Mouse (Mus musculus) neural tube, embryonic 15.5 days (tissue): Measurements from ENCODE around the gene Mtx2. TPM values are rescaled to one million over a fixed set of nuclear protein-coding genes. Genes with fewer than 3 reads are reported as not detected.

Experiments used
- ATAC-seq: fragments of 200-750 bp; cut with Nextera tagmentation; 2 replicates; pipeline ENCODE4 v1.8.0; 2017; ENCODE audit warnings: mild to moderate bottlenecking, moderate TSS enrichment, moderate library complexity; ENCODE audit not compliant: low FRiP score
- H3K27ac ChIP-seq: fragments of 300-500 bp; sonication (generic); replicated peaks from 2 replicates; pipeline ENCODE4 v1.5.1; 2015; ENCODE audit warnings: mild to moderate bottlenecking, inconsistent platforms
- H3K27me3 ChIP-seq: fragments of 300-500 bp; sonication (generic); replicated peaks from 2 replicates; pipeline ENCODE4 v1.6.1; 2015; ENCODE audit warnings: inconsistent platforms
- H3K36me3 ChIP-seq: fragments of 300-500 bp; sonication (generic); 2 replicates; pipeline ENCODE4 v1.6.1; 2015; ENCODE audit warnings: inconsistent platforms
- H3K4me1 ChIP-seq: fragments of 300-500 bp; sonication (generic); 2 replicates; pipeline ENCODE4 v1.6.1; 2015; ENCODE audit warnings: inconsistent platforms
- H3K4me2 ChIP-seq: fragments of 300-500 bp; sonication (generic); 2 replicates; pipeline ENCODE4 v1.6.1; 2015; ENCODE audit warnings: inconsistent platforms, mild to moderate bottlenecking, moderate library complexity
- H3K4me3 ChIP-seq: fragments of 300-500 bp; sonication (generic); replicated peaks from 2 replicates; pipeline ENCODE4 v1.5.1; 2015; ENCODE audit warnings: mild to moderate bottlenecking, inconsistent platforms
- H3K9ac ChIP-seq: fragments of 300-500 bp; sonication (generic); replicated peaks from 2 replicates; pipeline ENCODE4 v1.6.1; 2015; ENCODE audit warnings: mild to moderate bottlenecking, inconsistent platforms
- H3K9me3 ChIP-seq: fragments of 300-500 bp; sonication (generic); replicated peaks from 2 replicates; pipeline ENCODE4 v1.6.1; 2016; ENCODE audit warnings: inconsistent platforms
- WGBS: fragments of 180-500 bp; shearing (Covaris S2); methylation state at CpG from one replicate; pipeline ENCODE4 v1.1.7; 2015; ENCODE audit warnings: mixed read lengths; 5-methylcytosine and 5-hydroxymethylcytosine counted together
- polyA plus RNA-seq: library from polyadenylated mRNA; unstranded; fragments of >200 nt; fragmentation: Nextera tagmentation; extraction: Ambion mirVana; gene quantifications from 2 replicates; pipeline ENCODE4 v1.2.1, GENCODE M21; 2015

Gene Mtx2
- polyA plus RNA-seq, 1 experiment from 2014 or later = 162 TPM

DNA sequence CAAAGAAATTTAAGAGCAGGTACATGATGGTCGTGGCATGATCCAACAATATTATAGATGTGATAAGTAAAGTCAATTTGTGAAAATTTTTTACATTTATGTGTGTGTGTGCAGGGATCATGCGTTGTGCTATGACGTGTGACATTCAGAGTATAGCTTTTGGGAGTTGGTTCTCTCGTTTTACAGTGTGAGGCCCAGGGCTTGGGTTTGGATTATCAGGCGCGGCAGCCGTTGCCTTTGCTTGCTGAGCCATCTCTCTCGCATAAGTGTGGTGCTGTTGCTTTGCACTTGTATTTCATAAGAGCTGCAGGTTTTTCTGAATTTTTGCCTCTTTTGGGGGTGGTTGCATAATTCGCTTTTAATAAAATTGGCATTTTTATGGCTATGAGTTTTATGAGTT, 48.4 kb downstream of the Mtx2 start:
- H3K27ac ChIP-seq = no peak overlapping the region
- peaks cover 18% of the 10 kb centered on the region for H3K36me3 ChIP-seq
- H3K4me1 ChIP-seq = no peaks in the 10 kb centered on the region
- 91% methylated on average over 9 of the region's 9 CpGs for WGBS
- H3K27me3 ChIP-seq = no peaks in the 10 kb centered on the region
- no peak overlapping the region for H3K9ac ChIP-seq
- no peak for ATAC-seq
- H3K4me2 ChIP-seq = no peak overlapping the region
- H3K9me3 ChIP-seq = no peaks in the 10 kb centered on the region
- no peak overlapping the region for H3K4me3 ChIP-seq

DNA sequence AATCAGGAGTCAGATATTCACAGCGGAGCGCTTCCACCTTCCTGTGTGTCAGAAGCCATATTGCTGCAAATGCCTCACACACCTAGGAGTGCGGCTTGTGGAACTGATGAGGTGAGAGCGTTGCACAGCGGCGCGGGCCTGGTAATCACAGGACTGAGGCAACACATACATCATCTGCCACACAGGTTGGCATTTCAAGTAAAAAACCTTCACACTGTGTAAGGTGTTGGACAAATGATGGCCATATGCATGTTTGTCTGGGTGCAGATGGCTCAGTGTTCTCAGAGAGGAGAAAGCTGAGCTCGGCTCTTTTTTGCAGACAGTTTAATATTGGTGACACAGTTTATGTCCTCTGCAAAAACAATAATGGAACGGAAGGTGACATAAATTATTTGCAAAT, 58.8 kb downstream of the Mtx2 start:
- ATAC-seq = peak; percentile 79
- Histone ChIP-seq H3K27me3 (no peaks in the 10 kb centered on the region), H3K9ac (no peak overlapping the region), H3K4me3 (no peak overlapping the region), H3K4me2 (no peak overlapping the region), H3K36me3 (no peaks in the 10 kb centered on the region), H3K9me3 (no peaks in the 10 kb centered on the region), H3K27ac (peak overlapping the region; percentile 49; the same call in 1 of the 2 replicates), H3K4me1 (peaks cover 14% of the 10 kb centered on the region; the same call in 1 of the 2 replicates)
- WGBS = 61% methylated on average over 9 of the region's 9 CpGs

DNA sequence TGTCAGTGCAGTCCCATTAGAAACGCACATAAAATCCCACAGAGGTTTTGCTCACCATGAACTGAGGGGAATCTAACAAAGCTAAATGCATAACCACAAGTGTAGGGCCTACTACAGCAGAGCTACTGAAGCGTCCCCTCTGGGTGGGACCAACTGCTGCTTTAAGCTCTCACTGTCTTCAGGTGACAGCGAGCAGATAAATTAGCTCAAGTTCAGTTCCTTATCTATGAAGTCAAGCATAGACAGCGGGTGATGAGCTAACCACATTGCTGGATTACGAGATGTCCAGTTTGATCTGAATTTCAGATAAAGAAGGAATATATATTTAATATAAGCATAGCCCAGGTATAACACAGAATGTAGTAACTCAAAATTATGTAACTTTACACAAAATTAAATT, 66.3 kb downstream of the Mtx2 start:
- H3K9me3 ChIP-seq = no peaks in the 10 kb centered on the region
- WGBS = 68% methylated on average over 5 of the region's 5 CpGs
- no peaks in the 10 kb centered on the region for H3K4me1 ChIP-seq
- no peak overlapping the region for H3K4me3 ChIP-seq
- no peak overlapping the region for H3K9ac ChIP-seq
- no peaks in the 10 kb centered on the region for H3K27me3 ChIP-seq
- H3K27ac ChIP-seq = no peak overlapping the region
- no peak for ATAC-seq
- no peaks in the 10 kb centered on the region for H3K36me3 ChIP-seq
- H3K4me2 ChIP-seq = no peak overlapping the region

DNA sequence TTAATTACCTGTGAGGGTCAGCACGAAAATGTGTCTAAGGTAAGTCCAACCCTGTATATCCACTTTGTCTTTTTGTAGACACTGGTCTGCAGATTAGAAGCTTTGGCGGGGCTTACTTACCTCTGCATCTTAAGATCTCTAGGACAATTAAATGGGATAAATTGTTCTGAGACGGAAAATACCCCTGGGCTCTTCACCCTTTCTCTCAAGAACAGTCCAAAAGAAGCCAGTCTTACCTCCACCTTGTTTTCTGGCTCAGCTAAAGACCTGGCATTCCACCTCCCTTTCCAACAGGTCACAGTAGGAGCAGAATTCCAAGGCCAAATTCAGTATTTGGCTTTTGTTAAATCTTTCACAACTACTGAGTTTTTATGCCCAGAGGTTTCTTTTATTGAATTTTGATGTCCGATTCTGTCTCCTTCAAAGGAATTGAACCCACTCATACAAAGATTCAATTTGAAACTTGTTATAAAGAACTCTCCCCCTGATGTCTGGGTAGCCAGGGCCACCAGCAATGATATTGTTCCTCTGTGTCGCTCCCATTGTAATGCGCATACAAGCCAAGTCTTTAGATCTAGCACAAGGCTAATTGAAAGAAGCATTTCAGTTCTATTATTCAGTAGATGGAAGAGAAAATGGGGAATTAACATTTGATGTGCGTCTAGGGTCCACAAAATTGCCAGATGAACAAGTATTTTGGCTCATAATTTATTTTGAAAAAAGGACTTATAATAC, 67.4 kb downstream of the Mtx2 start:
- no peaks in the 10 kb centered on the region for H3K27me3 ChIP-seq
- no peak for ATAC-seq
- no peak overlapping the region for H3K9ac ChIP-seq
- no peak overlapping the region for H3K4me2 ChIP-seq
- H3K36me3 ChIP-seq = no peaks in the 10 kb centered on the region
- H3K9me3 ChIP-seq = no peaks in the 10 kb centered on the region
- H3K4me3 ChIP-seq = no peak overlapping the region
- H3K27ac ChIP-seq = no peak overlapping the region
- WGBS = 70% methylated on average over 7 of the region's 7 CpGs
- no peaks in the 10 kb centered on the region for H3K4me1 ChIP-seq

DNA sequence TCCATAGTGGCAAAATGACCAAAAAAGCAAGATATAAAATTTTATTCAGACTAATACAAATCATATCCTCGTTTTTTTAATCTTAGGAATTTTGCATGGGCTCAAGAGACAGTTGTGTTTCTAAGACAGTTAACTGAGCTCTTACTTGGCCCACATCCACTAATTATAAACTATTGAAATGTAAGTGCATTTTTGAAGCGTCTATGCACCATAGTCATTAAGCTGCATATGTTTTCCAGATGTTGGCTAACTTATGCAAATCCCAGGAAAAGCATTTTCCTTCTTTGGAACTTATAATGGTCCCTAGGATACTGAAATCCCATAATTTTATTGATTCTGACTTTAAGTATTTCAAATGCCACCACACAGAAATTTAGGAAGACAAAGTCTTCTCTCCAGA, 68.5 kb downstream of the Mtx2 start:
- 70% methylated on average over 2 of the region's 2 CpGs for WGBS
- Histone ChIP-seq H3K4me1 (no peaks in the 10 kb centered on the region), H3K9ac (no peak overlapping the region), H3K9me3 (no peaks in the 10 kb centered on the region), H3K4me3 (no peak overlapping the region), H3K27ac (no peak overlapping the region), H3K27me3 (no peaks in the 10 kb centered on the region), H3K36me3 (no peaks in the 10 kb centered on the region), H3K4me2 (no peak overlapping the region)
- no peak for ATAC-seq

DNA sequence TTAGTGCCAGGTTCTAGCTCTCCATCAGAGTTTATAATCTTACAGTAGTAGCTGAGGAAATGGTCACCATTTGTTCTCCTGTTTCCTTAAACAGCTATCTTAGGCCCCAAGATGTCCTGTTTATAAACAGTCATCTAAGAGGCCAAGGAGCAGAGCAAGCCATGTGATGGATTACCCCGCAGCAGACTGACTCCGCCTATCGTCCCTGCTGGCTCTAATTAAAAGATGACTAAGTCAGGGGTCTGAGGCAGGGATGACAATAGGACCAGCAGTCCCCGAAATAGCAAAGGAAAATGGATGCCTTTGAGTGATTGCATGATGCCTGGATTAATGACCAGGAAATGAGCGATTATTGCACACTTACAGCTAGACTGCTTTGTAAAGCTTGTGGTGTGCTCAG, 74.4 kb downstream of the Mtx2 start:
- WGBS = 17% methylated on average over 5 of the region's 5 CpGs
- H3K4me3 ChIP-seq = no peak overlapping the region
- ATAC-seq = no peak
- H3K9ac ChIP-seq = no peak overlapping the region
- no peak overlapping the region for H3K27ac ChIP-seq
- no peaks in the 10 kb centered on the region for H3K9me3 ChIP-seq
- peaks cover 3% of the 10 kb centered on the region; the same call in 1 of the 2 replicates for H3K4me1 ChIP-seq
- H3K27me3 ChIP-seq = no peaks in the 10 kb centered on the region
- no peaks in the 10 kb centered on the region for H3K36me3 ChIP-seq
- H3K4me2 ChIP-seq = no peak overlapping the region

DNA sequence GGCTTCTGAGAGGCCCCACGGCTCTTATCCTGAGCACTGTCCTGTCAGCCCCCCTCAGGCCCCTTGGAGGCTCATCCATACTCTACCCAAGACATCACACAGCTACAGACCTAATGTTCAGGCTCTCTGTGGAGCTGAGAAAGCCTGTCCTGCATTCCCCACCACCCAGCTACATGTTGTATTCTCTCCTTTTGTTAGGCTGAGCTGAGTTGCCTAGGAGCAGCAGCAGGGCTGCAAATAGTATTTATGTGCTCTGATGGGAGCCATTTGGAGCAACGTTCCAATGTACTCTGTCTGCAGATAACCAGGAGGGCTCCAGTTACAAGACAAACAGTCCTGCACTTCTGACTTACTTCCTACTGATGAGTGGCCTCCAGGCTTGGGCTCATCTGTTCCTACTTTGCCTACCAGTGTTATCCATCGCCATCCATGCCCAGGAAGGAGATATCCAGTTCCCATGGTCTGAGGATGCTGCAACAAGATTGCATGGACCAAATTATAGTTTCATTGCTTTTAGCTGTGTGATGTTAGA, 76.2 kb downstream of the Mtx2 start:
- peaks cover 4% of the 10 kb centered on the region; the same call in 1 of the 2 replicates for H3K4me1 ChIP-seq
- no peak for ATAC-seq

DNA sequence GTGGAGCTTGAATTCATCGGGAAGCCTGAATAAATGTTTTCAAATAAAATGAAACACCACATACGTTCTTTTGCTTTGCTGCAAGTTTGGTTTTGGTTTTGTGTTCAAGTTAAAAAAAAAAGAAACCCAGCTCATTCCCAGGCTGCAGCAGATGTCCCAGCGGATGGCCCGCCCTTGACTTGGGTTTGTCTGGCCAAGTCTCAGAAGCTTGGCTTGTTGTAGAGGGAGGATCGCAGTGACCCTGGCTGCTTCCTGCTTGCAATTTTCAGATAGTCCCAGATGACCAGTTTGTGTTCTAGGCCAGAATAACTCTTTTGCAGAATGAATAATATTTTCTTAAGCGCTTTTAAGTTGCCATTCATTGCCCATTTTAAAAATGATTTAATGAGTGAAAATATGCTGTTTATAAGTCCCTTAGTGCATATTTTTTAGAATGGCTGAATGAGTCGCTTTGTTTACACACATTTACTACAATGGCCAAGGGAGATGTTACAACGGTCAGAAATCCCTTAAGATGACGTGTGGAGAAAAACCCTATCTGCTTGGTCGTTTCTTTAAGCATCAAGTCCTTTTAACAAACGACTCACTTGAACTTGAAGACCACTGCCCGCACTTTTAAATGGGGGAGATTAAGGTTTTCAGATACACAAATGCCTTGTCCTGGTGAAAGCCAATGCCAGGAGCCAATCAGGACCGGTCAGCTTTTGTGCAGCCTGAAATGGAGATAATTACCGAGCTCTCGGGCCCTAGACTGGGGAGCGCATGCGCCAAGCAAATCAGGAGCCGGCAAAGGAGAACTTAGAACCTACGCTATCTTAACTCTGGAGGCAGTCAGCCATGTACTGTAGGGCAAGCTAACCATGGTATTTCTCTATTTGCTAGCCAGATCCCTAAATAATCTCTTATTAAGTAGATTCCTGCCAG, 82.0 kb downstream of the Mtx2 start:
- Histone ChIP-seq H3K4me2 (peak overlapping the region; percentile 17; the same call in 1 of the 2 replicates), H3K27me3 (no peaks in the 10 kb centered on the region), H3K36me3 (no peaks in the 10 kb centered on the region), H3K9ac (no peak overlapping the region), H3K9me3 (no peaks in the 10 kb centered on the region), H3K4me1 (peaks cover 13% of the 10 kb centered on the region; the same call in 1 of the 2 replicates), H3K27ac (no peak overlapping the region), H3K4me3 (no peak overlapping the region)
- WGBS = 48% methylated on average over 19 of the region's 19 CpGs
- ATAC-seq = no peak

More for the DNA sequence above, 76.2 kb downstream of the Mtx2 start:
- H3K4me3 ChIP-seq = no peak overlapping the region
- H3K27me3 ChIP-seq = no peaks in the 10 kb centered on the region
- no peak overlapping the region; the same call in 1 of the 2 replicates for H3K27ac ChIP-seq
- no peaks in the 10 kb centered on the region for H3K9me3 ChIP-seq
- no peak overlapping the region for H3K4me2 ChIP-seq
- 33% methylated on average over 3 of the region's 3 CpGs for WGBS
- H3K36me3 ChIP-seq = no peaks in the 10 kb centered on the region
- H3K9ac ChIP-seq = no peak overlapping the region

DNA sequence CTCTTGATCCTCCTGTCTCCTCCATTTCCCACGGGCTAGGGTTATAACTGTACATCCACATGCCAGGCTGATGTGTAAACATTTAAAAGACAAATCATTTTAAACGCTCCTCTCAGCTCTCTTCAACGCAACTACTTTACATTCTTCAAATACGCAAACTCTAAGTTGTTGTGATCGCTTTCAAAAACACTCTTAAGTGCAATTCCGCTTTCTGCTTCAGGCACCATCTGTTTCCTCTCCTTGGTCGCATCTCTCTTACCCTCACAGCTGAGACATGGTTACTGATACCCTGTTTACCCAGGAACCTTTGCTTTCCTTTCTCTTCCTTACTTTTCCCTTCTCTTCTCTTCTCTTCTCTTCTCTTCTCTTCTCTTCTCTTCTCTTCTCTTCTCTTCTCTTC, 86.4 kb downstream of the Mtx2 start:
- no peak overlapping the region for H3K27ac ChIP-seq
- H3K36me3 ChIP-seq = no peaks in the 10 kb centered on the region
- H3K9ac ChIP-seq = no peak overlapping the region
- no peak overlapping the region for H3K4me2 ChIP-seq
- H3K27me3 ChIP-seq = no peaks in the 10 kb centered on the region
- H3K4me1 ChIP-seq = peaks cover 10% of the 10 kb centered on the region; the same call in 1 of the 2 replicates
- H3K9me3 ChIP-seq = no peaks in the 10 kb centered on the region
- 81% methylated on average over 7 of the region's 7 CpGs for WGBS
- no peak overlapping the region for H3K4me3 ChIP-seq
- no peak for ATAC-seq

DNA sequence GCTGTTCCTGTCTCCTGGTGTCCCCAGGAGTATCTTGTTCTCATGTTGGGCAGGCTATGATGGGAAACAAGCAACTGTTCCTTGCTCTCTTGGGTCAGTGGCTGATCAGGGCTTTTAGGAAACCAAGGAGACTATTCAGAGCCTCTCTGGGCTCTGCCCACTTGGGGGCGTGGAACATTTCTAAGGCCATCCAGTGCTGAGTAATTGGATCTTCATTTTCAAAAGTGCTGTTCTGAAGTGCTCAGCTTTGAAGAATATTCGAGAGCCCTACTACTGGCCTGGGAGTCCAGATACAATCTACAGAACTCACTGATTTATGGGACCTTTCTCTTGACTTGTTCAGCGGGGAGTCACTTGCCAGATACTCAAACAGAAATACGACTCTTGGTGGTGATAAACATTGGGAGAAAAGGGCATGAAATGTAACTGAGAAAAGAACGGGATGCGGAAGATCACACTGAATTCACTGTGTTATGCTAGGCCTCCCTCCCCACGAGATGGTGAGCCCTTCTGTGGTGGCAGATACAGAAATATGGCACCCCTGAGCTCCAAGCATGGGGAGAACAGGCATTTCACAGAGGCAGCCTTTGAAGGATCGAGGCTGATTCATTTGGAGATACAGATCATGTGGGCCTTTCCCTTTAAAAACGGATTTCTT, 92.4 kb downstream of the Mtx2 start:
- Histone ChIP-seq H3K27me3 (no peaks in the 10 kb centered on the region), H3K4me2 (no peak overlapping the region), H3K4me1 (peaks cover 9% of the 10 kb centered on the region; the same call in 1 of the 2 replicates), H3K36me3 (no peaks in the 10 kb centered on the region), H3K4me3 (no peak overlapping the region), H3K9ac (no peak overlapping the region), H3K9me3 (no peaks in the 10 kb centered on the region), H3K27ac (no peak overlapping the region)
- WGBS = 33% methylated on average over 9 of the region's 9 CpGs
- no peak; the same call in 1 of the 2 replicates for ATAC-seq
